Mouse (Mus musculus) liver, embryonic 14.5 days (tissue): Measurements from ENCODE around the gene Ak8.

Experiments
- CTCF ChIP-seq: IDR thresholded peaks from 2 replicates; pipeline ENCODE4 v1.5.1; 2016; ENCODE audit warnings: antibody characterized with exemption, low read depth, control low read depth
- EP300 ChIP-seq: IDR thresholded peaks from 2 replicates; pipeline ENCODE4 v1.6.1; 2016; ENCODE audit warnings: antibody characterized with exemption, low read depth

- TF ChIP-seq CTCF (no peak), EP300 (no peak)
These were observed 22.5 kb downstream of the Ak8 start for GRCm38 (mm10) chr2:28722419-28722818.
